9 mouse cellular contexts compared by ENCODE assay signal in the genomic region with DNA sequence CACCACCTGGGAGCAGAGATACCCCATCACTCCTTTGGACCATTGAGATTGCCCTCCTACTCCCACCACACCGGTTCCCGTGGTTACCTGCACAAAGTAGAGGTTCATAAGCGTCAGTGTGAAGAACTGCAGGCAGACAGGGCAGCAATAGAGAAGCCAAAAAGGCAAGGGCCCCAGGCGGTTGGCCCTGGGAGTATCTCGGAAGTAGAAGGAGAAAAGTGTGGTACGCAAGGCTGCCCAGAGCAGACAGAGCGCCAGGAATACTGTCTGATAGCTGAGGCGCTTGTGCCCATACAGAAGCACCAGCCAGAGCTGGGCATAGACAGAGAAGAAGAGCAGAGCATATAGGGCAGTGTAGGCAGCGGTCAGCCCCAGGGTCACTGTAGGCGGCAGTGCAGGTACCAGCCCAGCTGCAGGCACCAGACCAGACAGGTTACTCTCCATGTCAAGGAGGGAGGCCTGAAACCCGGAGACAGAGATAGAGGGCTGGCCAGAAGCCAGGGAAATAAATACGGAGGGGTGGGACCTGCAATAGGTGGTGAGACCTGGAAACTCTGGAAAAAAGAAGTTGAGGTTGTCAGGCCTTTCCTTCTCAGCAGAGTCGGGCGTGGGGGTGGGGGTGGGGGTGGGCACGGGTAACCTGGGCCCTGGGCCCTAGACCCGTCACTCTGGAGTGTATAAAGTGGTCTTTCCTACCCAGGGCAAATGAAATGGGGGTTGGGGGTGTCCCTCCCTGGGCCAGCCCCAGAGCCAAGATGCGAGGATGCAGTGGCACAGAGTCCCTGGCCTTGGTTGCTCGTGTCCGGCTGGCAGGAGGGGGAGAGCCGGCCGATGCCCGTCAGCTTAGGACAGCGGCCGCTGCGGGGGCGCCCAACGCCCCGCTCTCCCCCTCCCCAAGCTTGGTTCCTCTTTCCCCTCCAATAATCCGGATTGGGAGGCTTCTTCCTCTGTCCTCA. TPM values are rescaled to one million over a fixed set of nuclear protein-coding genes. Genes with fewer than 3 reads are reported as not detected.
A peak's percentile ranks its signal among the peaks of the same experiment; 100 is the strongest.
DNase-seq lines count a peak whose midpoint lies in the region; ATAC-seq and TF ChIP-seq lines count a peak whose summit lies in the region.
"Had no signal": no experiment of that assay in that cellular context is flagged by ENCODE, and none has a peak within 500 bp of the region (broad histone marks: within the 10 kb centered on the region; RNA-seq: fewer than 3 reads in every experiment).

No protein-coding gene starts in this region.

- intact Hi-C loops in gastrocnemius, postnatal 36 days (cut with DNase I): loop anchor here (2.0 kb wide), 1 partner anchor 14 kb away; no protein-coding TSS in a partner anchor

- H3K4me3 ChIP-seq in lung, adult 2 months (replicated peaks; ENCODE audit: extremely low read depth, low read depth, low read length): peak overlapping the region; percentile 87
- peak overlapping the region; percentile 83 for H3K4me3 ChIP-seq in cerebellum, adult 2 months (replicated peaks; ENCODE audit: insufficient read depth, low read depth, low read length)
- peak overlapping the region; percentile 81 for H3K4me3 ChIP-seq in liver, postnatal 0 days (ENCODE audit: low read depth, low read length)

- H3K4me1 ChIP-seq in lung, adult 2 months (ENCODE audit: control insufficient read depth, insufficient read depth, low read length): peaks cover 7% of the 10 kb centered on the region; the same call in 1 of the 2 replicates
- peaks cover 29% of the 10 kb centered on the region for H3K4me1 ChIP-seq in cerebellum, adult 2 months (ENCODE audit: control insufficient read depth, insufficient read depth, low read length)
- peaks cover 14% of the 10 kb centered on the region for H3K4me1 ChIP-seq in liver, postnatal 0 days (ENCODE audit: insufficient read depth)

- H3K9me3 ChIP-seq in liver, postnatal 0 days (ENCODE audit: low read length): no peaks in the 10 kb centered on the region

- peak overlapping the region; percentile 71 for H3K27ac ChIP-seq in cerebellum, adult 2 months (ENCODE audit: insufficient read depth, low read length)
- peak overlapping the region; percentile 45; the same call in 1 of the 2 replicates for H3K27ac ChIP-seq in liver, postnatal 0 days (ENCODE audit: low read depth)

- DNase-seq in lung, adult 2 months: no peak
- DNase-seq in lung, postnatal 25 days (ENCODE audit: low spot score): no peak
- DNase-seq in cerebellum, adult 2 months: peak; percentile 45 to 52
- DNase-seq in heart, postnatal 4 days: peak; percentile 26
- no peak for DNase-seq in liver, postnatal 0 days
- no peak for DNase-seq in frontal cortex, adult 2 months (ENCODE audit: extremely low spot score in 1 of 2, low spot score in 1 of 2)
- no peak for DNase-seq in gastrocnemius, postnatal 36 days

- H3K36me3 ChIP-seq in liver, postnatal 0 days (replicated peaks; ENCODE audit: insufficient read depth, low read length): no peaks in the 10 kb centered on the region

- peak overlapping the region; percentile 80 for H3K9ac ChIP-seq in liver, postnatal 0 days (replicated peaks)

- peak overlapping the region; percentile 98 for H3K4me2 ChIP-seq in liver, postnatal 0 days (ENCODE audit: low read depth, low read length)

- no peak for TF ChIP-seq CTCF in lung, adult 2 months (IDR thresholded peaks at IDR 0.05; ENCODE audit: insufficient read depth, low read length)
- TF ChIP-seq CTCF in cerebellum, adult 2 months (IDR thresholded peaks at IDR 0.05; ENCODE audit: borderline replicate concordance, insufficient read depth, low read depth, low read length): no peak
- no peak for TF ChIP-seq CTCF in liver, postnatal 0 days (IDR thresholded peaks at IDR 0.05; ENCODE audit: low read depth)

- no peak for TF ChIP-seq POLR2A in lung, adult 2 months (IDR thresholded peaks at IDR 0.05; ENCODE audit: borderline replicate concordance, extremely low read depth, low read depth, low read length)
- no peak for TF ChIP-seq POLR2A in cerebellum, adult 2 months (IDR thresholded peaks at IDR 0.05; ENCODE audit: borderline replicate concordance, insufficient read depth, low read length)

- no peak for ATAC-seq in liver, postnatal 0 days
- no peak for ATAC-seq in CD4-positive, CD25-positive, alpha-beta regulatory T cell, adult 4 months

- 21% methylated on average over 29 of the region's 29 CpGs for WGBS in lung, adult 2 months
- 15% methylated on average over 29 of the region's 29 CpGs for WGBS in cerebellum, adult 2 months
- 27% methylated on average over 29 of the region's 29 CpGs for WGBS in liver, postnatal 0 days (ENCODE audit: insufficient replicate concordance)

- H3K27me3 ChIP-seq in cerebellum, adult 2 months (ENCODE audit: control insufficient read depth, insufficient read depth, low read length): no peaks in the 10 kb centered on the region
- peaks cover 5% of the 10 kb centered on the region for H3K27me3 ChIP-seq in liver, postnatal 0 days (ENCODE audit: insufficient read depth, low read length)

- no peak for TF ChIP-seq EP300 in liver, postnatal 0 days (IDR thresholded peaks at IDR 0.05; ENCODE audit: low read depth)

RNA-seq across cellular contexts. Expression of a gene that starts 1.0 kb away (rescaled TPM):
- polyA plus RNA-seq in lung, adult 2 months (2012; rRNA removed): 57.3 and 75.5 TPM in 2 replicates
- 71.6 and 73.8 TPM in 2 replicates for polyA plus RNA-seq in cerebellum, adult 2 months (2012; rRNA removed)
- total RNA-seq in heart, postnatal 4 days (2021): 10 to 100 TPM; 29.6 to 30.5 TPM
- 29.9 and 30.6 TPM in 2 replicates for polyA plus RNA-seq in liver, postnatal 0 days (2015; fragmentation: Nextera tagmentation; extraction: Ambion mirVana)
- 10 to 100 TPM; 36.8 to 49.6 TPM for polyA plus RNA-seq in CD4-positive, CD25-positive, alpha-beta regulatory T cell, adult 4 months (2017; shearing (Covaris generic))
- 55.1 and 65.8 TPM in 2 replicates for polyA plus RNA-seq in frontal cortex, adult 2 months (2012; rRNA removed)
- 10 to 100 TPM; 10.7 to 14.1 TPM for total RNA-seq in gastrocnemius, postnatal 36 days (2021)

RNA-seq across cellular contexts. Expression of a gene that starts 1.6 kb away (rescaled TPM):
- 77.6 and 85.1 TPM in 2 replicates for polyA plus RNA-seq in lung, adult 2 months (2012; rRNA removed)
- polyA plus RNA-seq in cerebellum, adult 2 months (2012; rRNA removed): 125 and 127 TPM in 2 replicates
- total RNA-seq in heart, postnatal 4 days (2021): 10 to 100 TPM; 18.7 to 21.4 TPM
- 8.9 and 10.2 TPM in 2 replicates for polyA plus RNA-seq in liver, postnatal 0 days (2015; fragmentation: Nextera tagmentation; extraction: Ambion mirVana)
- 10 to 100 TPM in 1 of 2 experiments, 1 to 10 TPM in 1; 8.4 to 11.4 TPM for polyA plus RNA-seq in CD4-positive, CD25-positive, alpha-beta regulatory T cell, adult 4 months (2017; shearing (Covaris generic))
- 105 TPM in 2 replicates for polyA plus RNA-seq in frontal cortex, adult 2 months (2012; rRNA removed)
- 1 to 10 TPM; 9.4 to 9.7 TPM for total RNA-seq in gastrocnemius, postnatal 36 days (2021)

RNA-seq across cellular contexts. Expression of a gene that starts 6.4 kb away (rescaled TPM):
- 0.17 TPM in 1 of 2 replicates, not detected in the other for polyA plus RNA-seq in lung, adult 2 months (2012; rRNA removed)
- 5.8 and 5.9 TPM in 2 replicates for polyA plus RNA-seq in cerebellum, adult 2 months (2012; rRNA removed)
- under 1 TPM in 1 of 2 experiments, not detected in 1; 0.56 TPM for total RNA-seq in heart, postnatal 4 days (2021)
- polyA plus RNA-seq in liver, postnatal 0 days (2015; fragmentation: Nextera tagmentation; extraction: Ambion mirVana): 0.06 and 0.09 TPM in 2 replicates
- not detected for polyA plus RNA-seq in CD4-positive, CD25-positive, alpha-beta regulatory T cell, adult 4 months (2017; shearing (Covaris generic))
- 22.3 and 30.5 TPM in 2 replicates for polyA plus RNA-seq in frontal cortex, adult 2 months (2012; rRNA removed)
- total RNA-seq in gastrocnemius, postnatal 36 days (2021): not detected
- total RNA-seq: neutrophil, adult 5-6 weeks had no signal

RNA-seq across cellular contexts. Expression of a gene that starts 15.5 kb away (rescaled TPM):
- polyA plus RNA-seq in lung, adult 2 months (2012; rRNA removed): 0.16 and 0.49 TPM in 2 replicates
- 2.8 and 3.2 TPM in 2 replicates for polyA plus RNA-seq in cerebellum, adult 2 months (2012; rRNA removed)
- total RNA-seq in heart, postnatal 4 days (2021): not detected
- 0.81 TPM in 2 replicates for polyA plus RNA-seq in liver, postnatal 0 days (2015; fragmentation: Nextera tagmentation; extraction: Ambion mirVana)
- polyA plus RNA-seq in CD4-positive, CD25-positive, alpha-beta regulatory T cell, adult 4 months (2017; shearing (Covaris generic)): not detected
- 11.9 and 16.0 TPM in 2 replicates for polyA plus RNA-seq in frontal cortex, adult 2 months (2012; rRNA removed)
- total RNA-seq in gastrocnemius, postnatal 36 days (2021): not detected
- total RNA-seq: neutrophil, adult 5-6 weeks had no signal

RNA-seq across cellular contexts. Expression of a gene that starts 19.1 kb away (rescaled TPM):
- polyA plus RNA-seq in lung, adult 2 months (2012; rRNA removed): 42.9 and 43.8 TPM in 2 replicates
- 95.3 and 103 TPM in 2 replicates for polyA plus RNA-seq in cerebellum, adult 2 months (2012; rRNA removed)
- total RNA-seq in heart, postnatal 4 days (2021): 100 to 1,000 TPM; 111 to 119 TPM
- 7.7 and 8.2 TPM in 2 replicates for polyA plus RNA-seq in liver, postnatal 0 days (2015; fragmentation: Nextera tagmentation; extraction: Ambion mirVana)
- 1 to 10 TPM; 2.2 to 5.7 TPM for polyA plus RNA-seq in CD4-positive, CD25-positive, alpha-beta regulatory T cell, adult 4 months (2017; shearing (Covaris generic))
- polyA plus RNA-seq in frontal cortex, adult 2 months (2012; rRNA removed): 67.7 and 70.5 TPM in 2 replicates
- 10 to 100 TPM; 84.3 to 85.3 TPM for total RNA-seq in gastrocnemius, postnatal 36 days (2021)

Comparison
In these comparisons a context has a peak if more than half of its experiments do, and no peak if none do; other contexts are left out.
1. DNase-seq: peak in cerebellum, adult 2 months (2 of 2) and heart, postnatal 4 days (single experiment); none in lung, adult 2 months (single experiment), lung, postnatal 25 days (single experiment), liver, postnatal 0 days (single experiment), frontal cortex, adult 2 months (0 of 2) and gastrocnemius, postnatal 36 days (0 of 2).
2. Peak in every context shown above with its lines, with median percentiles within 50 percentile points of each other: H3K4me3 ChIP-seq.